In the genomic region with DNA sequence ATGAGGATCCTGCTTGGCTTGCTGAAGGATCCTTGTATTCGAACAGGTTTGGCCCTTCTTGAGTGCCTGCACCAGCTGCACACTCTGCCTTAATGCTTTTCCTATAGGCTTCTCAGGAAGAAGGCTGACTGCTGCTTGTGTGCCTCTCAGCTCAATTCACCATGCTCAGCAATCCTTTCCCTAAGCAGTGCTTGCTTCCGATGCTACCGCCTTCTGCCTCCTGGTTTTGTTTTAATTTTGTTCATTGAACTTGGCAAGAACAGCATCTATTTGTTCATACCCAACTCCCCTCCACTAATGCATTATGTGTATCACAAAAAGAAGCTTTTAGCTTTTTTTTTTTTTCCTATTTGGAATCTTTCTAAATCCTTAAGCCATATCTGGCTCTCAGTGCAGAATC, we compare ENCODE assay signal across 8 mouse cellular contexts.
"Had no signal": no experiment of that assay in that cellular context is flagged by ENCODE, and none has a peak within 500 bp of the region (broad histone marks: within the 10 kb centered on the region; RNA-seq: fewer than 3 reads in every experiment).

No protein-coding gene starts in this region.

- DNase-seq: kidney, adult 18-20 months; kidney, postnatal 10 days; kidney, postnatal 4 days; lung, adult 18-20 months; thymus, adult 18-20 months; thymus, postnatal 14 days had no signal

- ATAC-seq: hindbrain, postnatal 0 days; midbrain, embryonic 16.5 days had no signal
